Mouse (Mus musculus) erythroblast, adult 5-6 weeks (primary cell): ENCODE data around the gene Gpr68. TPM values are rescaled to one million over a fixed set of nuclear protein-coding genes. Genes with fewer than 3 reads are reported as not detected.

Experiments used
- ATAC-seq: replicated peaks from 2 replicates; pipeline ENCODE4 v1.8.0; 2016; ENCODE audit warnings: moderate number of reproducible peaks, mild to moderate bottlenecking, moderate TSS enrichment, inconsistent platforms; ENCODE audit not compliant: poor library complexity, low FRiP score, severe bottlenecking
- total RNA-seq, 2 experiments: library from RNA; stranded (forward) in 1 of 2; stranded (reverse) in 1 of 2; fragments of 150-400 nt in 1 of 2; fragments of 200-764, 138-1000 nt in 1 of 2; gene quantifications; 2 replicates each; pipeline versions ENCODE4 v1.2.3 to v1.2.4; 2015 to 2017; ENCODE audit warnings: low replicate concordance in 2 of 2

Gene Gpr68
- total RNA-seq, 2 experiments from 2014 or later, result not detected

- ATAC-seq, result no peak
Observed at GRCm38 (mm10) chr12:100877936-100878335, 30.1 kb downstream of the Gpr68 start.

- ATAC-seq, result no peak
Observed at GRCm38 (mm10) chr12:100875960-100876359, 32.0 kb downstream of the Gpr68 start.

- no peak for ATAC-seq
Observed at GRCm38 (mm10) chr12:100875553-100875952, 32.4 kb downstream of the Gpr68 start.

GRCm38 (mm10) chr12:100873612-100874011 lies 34.4 kb downstream of the Gpr68 start:
- no peak for ATAC-seq

- ATAC-seq, result no peak
Observed at GRCm38 (mm10) chr12:100871841-100872240, 36.2 kb downstream of the Gpr68 start.

- ATAC-seq, result no peak
Observed at GRCm38 (mm10) chr12:100871234-100871633, 36.8 kb downstream of the Gpr68 start.

GRCm38 (mm10) chr12:100868049-100868622 lies 39.9 kb downstream of the Gpr68 start:
- ATAC-seq, result no peak

GRCm38 (mm10) chr12:100867097-100867496 lies 40.9 kb downstream of the Gpr68 start:
- ATAC-seq, result no peak

GRCm38 (mm10) chr12:100865509-100866078 lies 42.4 kb downstream of the Gpr68 start:
- no peak for ATAC-seq

GRCm38 (mm10) chr12:100865072-100865471 lies 42.9 kb downstream of the Gpr68 start:
- ATAC-seq, result no peak

- ATAC-seq, result no peak; the same call in 1 of the 2 replicates
Observed at GRCm38 (mm10) chr12:100862856-100863446, 45.0 kb downstream of the Gpr68 start.

GRCm38 (mm10) chr12:100862272-100862671 lies 45.7 kb downstream of the Gpr68 start:
- peak; percentile 69 for ATAC-seq

- ATAC-seq, result no peak
Observed at GRCm38 (mm10) chr12:100857791-100858190, 50.2 kb downstream of the Gpr68 start.

- no peak for ATAC-seq
Observed at GRCm38 (mm10) chr12:100856337-100856736, 51.7 kb downstream of the Gpr68 start.

GRCm38 (mm10) chr12:100852370-100852769 lies 55.6 kb downstream of the Gpr68 start:
- ATAC-seq, result no peak

- ATAC-seq, result peak; percentile 72
Observed at GRCm38 (mm10) chr12:100849421-100850138, 58.4 kb downstream of the Gpr68 start.

- ATAC-seq, result no peak
Observed at GRCm38 (mm10) chr12:100847437-100848080, 60.4 kb downstream of the Gpr68 start.

- ATAC-seq, result no peak
Observed at GRCm38 (mm10) chr12:100846566-100846965, 61.4 kb downstream of the Gpr68 start.

GRCm38 (mm10) chr12:100845829-100846228 lies 62.2 kb downstream of the Gpr68 start:
- ATAC-seq, result no peak

GRCm38 (mm10) chr12:100844546-100844945 lies 63.5 kb downstream of the Gpr68 start:
- no peak for ATAC-seq
